Mouse (Mus musculus): Measurements from ENCODE around the gene Gm1110. TPM values are rescaled to one million over a fixed set of nuclear protein-coding genes. Genes with fewer than 3 reads are reported as not detected.
"Not testable (repeated sequence)": the region's sequence is repeated elsewhere in the genome, so short reads cannot be mapped to it uniquely, and the experiment has no call there.

Gm1110 gene
- not detected for total RNA-seq (2021)

DNA sequence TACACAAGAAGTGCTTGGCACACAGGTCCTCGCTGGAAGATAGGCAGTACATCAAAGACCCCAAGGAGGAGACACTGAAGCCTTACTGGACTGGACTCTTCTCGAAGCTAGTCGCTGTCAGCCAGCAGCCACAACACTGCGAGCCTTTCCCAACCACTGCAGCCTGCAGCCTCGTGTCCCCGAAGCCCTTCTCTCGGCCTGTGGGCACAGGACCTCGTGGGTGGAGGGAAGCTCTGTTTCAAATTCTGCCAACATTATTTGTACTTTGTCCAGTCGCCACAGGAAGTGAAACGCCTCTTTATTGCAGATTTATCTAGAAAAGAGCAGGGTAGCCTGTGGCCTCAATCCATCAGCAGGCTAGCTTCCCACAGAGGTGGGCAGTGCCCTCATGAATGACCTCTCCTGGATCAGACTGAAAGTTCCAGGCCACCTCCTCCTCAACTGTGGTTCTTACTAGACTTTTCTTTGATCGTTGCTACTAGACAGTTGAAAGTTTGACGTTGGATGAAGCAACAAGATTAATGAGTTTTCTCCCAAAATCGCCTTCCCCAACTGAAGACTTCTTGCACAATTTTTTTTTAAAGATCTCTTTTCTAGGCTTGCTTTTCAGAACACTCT lies at the start of gene Gm1110:
Gm1110 (minus strand) TSS at position 203 of the 618 bp plus-strand sequence.
- DNase-seq (ENCODE audit: extremely low spot score in 1 of 2, low spot score in 1 of 2): no peak

DNA sequence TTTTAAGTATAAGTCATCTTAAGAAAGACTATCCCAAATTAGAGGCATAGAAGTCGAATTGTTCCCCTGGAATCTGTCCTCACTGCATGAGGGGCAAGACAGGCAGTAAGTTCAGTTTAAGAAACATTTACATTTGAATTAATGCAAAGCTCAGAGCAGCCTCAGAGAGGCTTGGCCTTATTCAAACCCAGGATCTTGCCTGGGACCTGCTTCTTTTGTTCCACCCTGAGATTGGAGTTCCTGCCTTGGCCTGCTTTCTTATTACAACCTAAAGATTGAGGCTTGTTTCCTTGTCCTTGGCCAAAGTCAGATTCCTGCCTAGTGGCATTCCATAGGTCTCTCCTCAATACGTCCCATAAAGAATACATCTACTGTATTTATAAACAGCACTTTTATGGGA lies 24.9 kb upstream of the Gm1110 start:
- DNase-seq (ENCODE audit: extremely low spot score in 1 of 2, low spot score in 1 of 2): no peak

DNA sequence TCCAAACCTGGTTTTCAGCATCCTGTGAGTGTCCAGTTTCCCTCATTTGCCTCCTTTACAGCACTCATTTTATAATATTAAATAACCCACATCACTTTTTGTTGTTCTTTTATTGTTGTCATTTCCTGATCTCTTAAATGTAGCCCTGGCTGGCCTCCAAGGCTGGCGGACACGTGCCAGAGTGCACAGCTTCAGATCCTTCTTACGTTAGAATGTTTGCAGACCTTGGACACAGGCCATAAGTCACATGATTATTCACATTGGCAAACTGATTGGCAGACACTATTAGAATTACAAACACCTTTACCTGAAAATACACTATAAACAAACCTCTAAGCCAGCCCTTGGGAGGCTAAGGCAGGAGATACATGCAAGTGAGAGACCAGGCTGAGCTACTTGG lies 1.2 kb upstream of the Gm1110 start:
- DNase-seq (ENCODE audit: extremely low spot score in 1 of 2, low spot score in 1 of 2): no peak

DNA sequence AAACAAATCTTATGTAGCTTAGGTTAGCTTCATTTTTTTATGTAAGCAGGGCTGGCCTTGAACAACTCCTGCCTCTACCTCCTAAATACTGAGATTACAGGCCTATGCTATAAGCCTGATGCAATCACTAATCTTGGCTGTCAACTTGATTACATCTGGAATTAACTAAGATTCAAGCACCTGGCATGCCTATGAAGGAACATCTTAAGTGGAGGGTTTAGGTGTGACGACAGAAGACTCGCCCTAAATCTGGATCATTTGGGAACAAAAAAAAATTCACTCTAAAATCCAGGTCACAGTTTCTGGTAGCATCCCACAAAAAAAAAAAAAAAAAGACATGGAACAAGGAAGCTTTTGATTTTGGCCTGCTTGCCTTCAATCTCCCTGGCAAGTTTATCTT lies 3.1 kb downstream of the Gm1110 start:
- DNase-seq (ENCODE audit: extremely low spot score in 1 of 2, low spot score in 1 of 2): no peak

DNA sequence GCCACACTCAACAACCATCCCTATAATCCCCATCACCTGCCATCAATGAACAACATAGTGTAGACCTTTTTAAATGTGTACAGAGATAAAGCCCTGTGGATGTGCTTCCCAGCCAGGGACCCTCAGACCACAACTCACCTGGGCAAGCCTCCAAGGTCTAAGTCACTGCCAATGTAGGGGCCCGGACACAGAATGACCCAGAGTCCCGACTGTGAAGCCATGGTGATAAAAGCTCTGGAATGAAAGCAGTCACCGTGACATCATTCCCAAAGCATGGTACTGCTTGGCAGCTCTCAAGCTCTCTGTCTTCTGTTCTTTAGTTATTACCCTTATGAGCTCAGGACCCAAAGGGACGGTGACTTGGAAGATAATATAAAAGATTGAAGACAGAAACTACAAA lies 9.8 kb downstream of the Gm1110 start:
- no peak for DNase-seq (ENCODE audit: extremely low spot score in 1 of 2, low spot score in 1 of 2)

DNA sequence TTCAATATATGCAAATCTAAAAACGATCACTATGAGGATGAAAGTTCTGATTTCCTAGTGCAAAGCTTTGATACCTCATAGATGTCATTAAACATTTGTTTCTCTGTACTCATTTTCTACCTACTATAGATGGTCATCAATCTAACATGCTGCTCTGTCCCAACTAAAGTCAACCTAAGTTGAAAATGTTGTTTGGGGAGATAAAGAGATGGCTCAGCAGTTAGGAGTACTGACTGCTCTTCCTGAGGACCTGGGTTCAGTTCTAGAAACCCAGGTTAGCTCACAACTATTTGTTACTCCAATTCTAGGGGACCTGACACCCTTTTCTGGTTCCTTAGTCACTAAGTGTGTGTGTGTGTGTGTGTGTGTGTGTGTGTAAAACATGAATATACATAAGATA lies 11.7 kb downstream of the Gm1110 start:
- no peak for DNase-seq (ENCODE audit: extremely low spot score in 1 of 2, low spot score in 1 of 2)

DNA sequence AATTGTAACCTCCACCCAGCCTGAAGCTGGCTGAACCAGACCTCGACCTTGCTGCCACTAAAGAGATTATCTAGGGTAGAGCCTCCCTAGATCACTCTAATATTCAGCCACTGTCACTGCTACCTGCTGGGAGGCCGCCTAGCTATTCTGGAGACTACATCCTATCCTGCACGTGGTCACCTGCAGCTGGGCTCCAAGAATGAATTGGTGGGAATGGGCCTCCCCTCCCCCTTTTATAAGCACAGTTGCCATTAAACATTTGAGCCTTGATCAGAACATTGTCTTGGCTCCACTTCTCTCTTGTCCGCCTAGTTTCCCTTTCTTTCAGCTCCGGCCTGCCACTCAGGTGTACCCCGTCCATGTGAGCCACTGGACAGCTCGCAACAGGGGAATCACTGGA lies 53.1 kb downstream of the Gm1110 start:
- DNase-seq (ENCODE audit: extremely low spot score in 1 of 2, low spot score in 1 of 2): not testable (repeated sequence)

DNA sequence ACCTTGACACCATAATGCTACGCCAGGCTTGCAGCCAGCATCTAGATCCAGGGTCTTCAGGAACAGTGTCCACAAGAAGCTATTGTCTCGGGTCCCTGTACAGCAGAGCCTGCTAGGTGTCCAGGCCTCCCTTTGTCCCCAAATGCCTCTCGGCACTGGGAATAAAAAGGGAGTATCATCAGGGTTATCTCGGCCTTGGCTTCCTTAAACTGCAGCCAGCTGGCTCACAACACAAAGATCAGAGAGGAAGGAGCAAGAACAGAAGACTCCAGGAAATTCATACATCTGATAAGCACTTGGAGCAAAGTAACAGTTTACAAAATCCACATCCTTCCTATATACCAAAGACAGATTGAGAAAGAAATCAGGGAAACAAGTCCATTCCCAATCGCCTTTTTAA lies 62.2 kb downstream of the Gm1110 start, which contains the start of gene Glb1l3:
Glb1l3 (minus strand) TSS at position 140 of the 400 bp plus-strand sequence.
- DNase-seq (ENCODE audit: extremely low spot score in 1 of 2, low spot score in 1 of 2): no peak

DNA sequence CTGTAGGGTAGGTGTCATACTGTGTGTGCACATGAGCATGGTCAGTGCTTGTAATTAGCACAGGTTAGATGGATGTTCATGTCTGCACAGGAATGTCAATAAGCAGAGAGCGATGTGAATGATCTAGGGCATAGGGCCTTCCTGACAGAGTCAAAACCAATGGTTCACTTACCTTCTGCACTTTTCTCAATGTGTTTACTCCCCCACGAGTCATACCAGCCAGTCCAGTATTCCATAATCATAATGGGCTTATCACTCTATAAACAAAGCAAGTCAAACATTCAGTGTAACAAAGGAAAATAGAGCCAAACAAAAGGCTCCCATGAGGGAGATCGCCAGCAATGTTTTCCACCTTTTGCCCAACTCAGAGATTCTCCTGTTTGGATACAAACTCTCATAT lies 91.8 kb downstream of the Gm1110 start:
- no peak for DNase-seq (ENCODE audit: extremely low spot score in 1 of 2, low spot score in 1 of 2)

Other genes starting within 250 kb of the Gm1110 start
- gene B3gat1, start 189.4 kb downstream of the Gm1110 start, total RNA-seq (2021): 100 to 1,000 TPM; 251 to 282 TPM
- under 1 TPM; 0.30 to 0.38 TPM for gene Glb1l2, start 116.6 kb downstream of the Gm1110 start, total RNA-seq (2021)
- not detected for gene Glb1l3, start 62.2 kb downstream of the Gm1110 start, total RNA-seq (2021)
- 10 to 100 TPM; 35.0 to 36.4 TPM for gene Acad8, start 76.5 kb upstream of the Gm1110 start, total RNA-seq (2021)
- gene Thyn1, start 76.6 kb upstream of the Gm1110 start, total RNA-seq (2021): 10 to 100 TPM; 94.3 to 98.7 TPM
- gene Vps26b, start 107.0 kb upstream of the Gm1110 start, total RNA-seq (2021): 100 to 1,000 TPM; 111 to 114 TPM
- gene Ncapd3, start 107.1 kb upstream of the Gm1110 start, total RNA-seq (2021): 10 to 100 TPM; 15.6 to 19.0 TPM
- gene Jam3, start 232.3 kb upstream of the Gm1110 start, total RNA-seq (2021): 10 to 100 TPM; 43.0 to 44.2 TPM

All from layer of hippocampus, postnatal 25 days (tissue).